Mouse (Mus musculus) lung, adult 10 weeks (tissue): ENCODE measurements around the gene Nlrp10. TPM values are rescaled to one million over a fixed set of nuclear protein-coding genes. Genes with fewer than 3 reads are reported as not detected.

Source experiments
- polyA plus RNA-seq: library from polyadenylated mRNA; stranded (reverse); fragments of 350-450 nt; fragmentation: Illumina TruSeq; extraction: RNeasy Lipid Tissue Mini Kit (QIAGEN cat#74804); gene quantifications from one replicate; pipeline ENCODE4 v1.2.3, GENCODE M21; 2014; ENCODE audit warnings: low read depth, low replicate concordance; ENCODE audit not compliant: insufficient read depth

Nlrp10 gene
- polyA plus RNA-seq = 0.45 TPM

GRCm38 (mm10) chr7:108929726-108930393, at the start of gene Nlrp10:
Nlrp10 (minus strand) TSS chr7:108930178.

GRCm38 (mm10) chr7:108950312-108950761, 20.4 kb upstream of the Nlrp10 start, which contains the start of gene Tub:
Tub (plus strand) TSS chr7:108950338.

GRCm38 (mm10) chr7:108933794-108934731, 4.1 kb upstream of the Nlrp10 start, which contains the start of gene Eif3f:
Eif3f (plus strand) TSS chr7:108934417.

GRCm38 (mm10) chr7:108894320-108894719, 35.7 kb downstream of the Nlrp10 start, which contains the start of gene Olfr519:
Olfr519 (minus strand) TSS chr7:108894420.

GRCm38 (mm10) chr7:108884906-108885305, 45.1 kb downstream of the Nlrp10 start, which contains the start of gene Olfr518:
Olfr518 (minus strand) TSS chr7:108885006.

GRCm38 (mm10) chr7:108872279-108872678, 57.7 kb downstream of the Nlrp10 start, which contains the start of gene Olfr517:
Olfr517 (minus strand) TSS chr7:108872379.

Other genes with a start within 250 kb of the Nlrp10 start
- not detected for gene Olfr512, start 216.9 kb downstream of the Nlrp10 start, polyA plus RNA-seq
- gene Olfr513, start 179.2 kb downstream of the Nlrp10 start, polyA plus RNA-seq = not detected
- gene Olfr514, start 104.2 kb downstream of the Nlrp10 start, polyA plus RNA-seq = not detected
- not detected for gene Olfr516, start 79.6 kb downstream of the Nlrp10 start, polyA plus RNA-seq
- gene Olfr517, start 57.8 kb downstream of the Nlrp10 start, polyA plus RNA-seq = not detected
- gene Olfr518, start 45.2 kb downstream of the Nlrp10 start, polyA plus RNA-seq = not detected
- not detected for gene Olfr519, start 35.8 kb downstream of the Nlrp10 start, polyA plus RNA-seq
- 107 TPM for gene Eif3f, start 4.2 kb upstream of the Nlrp10 start, polyA plus RNA-seq
- 0.15 TPM for gene Tub, start 20.2 kb upstream of the Nlrp10 start, polyA plus RNA-seq
- 1.0 TPM for gene Ric3, start 153.2 kb upstream of the Nlrp10 start, polyA plus RNA-seq
- gene Lmo1, start 245.0 kb upstream of the Nlrp10 start, polyA plus RNA-seq = 2.7 TPM